Mouse (Mus musculus): ENCODE measurements around the gene Uxs1.

The Uxs1 gene

GRCm38 (mm10) chr1:43789765-43790164 lies 37.8 kb downstream of the Uxs1 start:
- DNase-seq: no peak

GRCm38 (mm10) chr1:43786711-43787110 lies 40.9 kb downstream of the Uxs1 start:
- DNase-seq: no peak

GRCm38 (mm10) chr1:43785316-43785715 lies 42.3 kb downstream of the Uxs1 start:
- no peak for DNase-seq

DNA sequence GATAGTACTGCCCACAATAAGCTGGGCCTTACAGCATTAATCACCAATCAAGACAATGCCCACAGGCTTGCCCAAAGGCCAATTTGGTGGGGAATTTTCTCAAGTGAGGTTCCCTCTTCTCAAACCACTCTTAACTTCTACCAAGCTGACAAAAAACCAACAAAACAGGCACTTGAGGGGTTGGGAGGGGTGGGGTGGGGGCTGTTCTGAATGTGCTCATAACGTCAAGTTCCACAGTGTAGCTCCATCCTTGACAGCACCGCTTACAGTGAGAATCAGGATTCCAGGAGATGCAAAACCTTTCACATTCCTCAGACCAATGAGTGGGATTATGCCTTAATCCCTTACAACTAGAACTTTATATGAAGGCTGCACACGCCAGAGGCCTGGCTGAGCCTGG lies 44.4 kb downstream of the Uxs1 start:
- DNase-seq: no peak

- no peak for DNase-seq
Observed at GRCm38 (mm10) chr1:43782680-43783079, 44.9 kb downstream of the Uxs1 start.

GRCm38 (mm10) chr1:43781672-43782071 lies 45.9 kb downstream of the Uxs1 start:
- no peak for DNase-seq

- DNase-seq: no peak
Observed at GRCm38 (mm10) chr1:43781195-43781594, 46.4 kb downstream of the Uxs1 start.

DNA sequence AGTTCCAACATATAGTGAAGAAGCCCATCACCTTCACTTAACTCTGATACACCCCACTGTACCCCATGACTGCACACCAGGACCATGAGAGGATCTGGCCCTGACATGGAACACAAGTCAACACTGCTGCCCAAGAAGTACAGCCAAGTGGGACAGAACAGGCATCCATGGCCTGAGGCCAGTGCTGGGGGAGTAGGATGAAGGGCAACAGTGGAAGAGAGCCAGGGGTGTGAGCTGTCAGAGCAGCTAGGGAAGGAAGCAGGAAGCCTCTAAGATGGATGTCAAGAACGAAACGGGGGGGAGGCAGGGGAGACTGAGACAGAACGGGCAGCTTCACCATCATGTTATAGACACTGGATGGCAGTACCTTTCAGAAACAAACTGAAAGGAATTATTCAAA lies 51.5 kb downstream of the Uxs1 start:
- peak; percentile 8 for DNase-seq

DNA sequence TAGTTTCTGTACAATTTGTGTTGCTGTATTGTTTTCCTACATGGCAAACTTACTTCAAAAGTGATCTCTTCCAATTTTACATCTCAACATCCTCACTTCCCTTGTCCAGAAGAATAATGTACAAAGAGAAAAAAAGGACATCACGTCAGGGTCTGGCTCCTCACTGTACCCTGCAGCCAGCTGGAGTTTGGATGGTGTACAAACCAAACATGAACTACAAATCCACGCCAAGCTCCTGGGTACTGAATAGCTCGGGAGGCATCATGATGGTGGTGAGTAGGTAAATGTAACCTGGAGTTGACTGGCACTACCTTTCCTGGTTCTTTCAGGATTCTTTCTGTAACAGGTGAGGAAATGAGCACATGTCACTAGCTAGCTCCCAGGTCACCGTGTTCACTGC lies 53.5 kb downstream of the Uxs1 start:
- DNase-seq: no peak

DNA sequence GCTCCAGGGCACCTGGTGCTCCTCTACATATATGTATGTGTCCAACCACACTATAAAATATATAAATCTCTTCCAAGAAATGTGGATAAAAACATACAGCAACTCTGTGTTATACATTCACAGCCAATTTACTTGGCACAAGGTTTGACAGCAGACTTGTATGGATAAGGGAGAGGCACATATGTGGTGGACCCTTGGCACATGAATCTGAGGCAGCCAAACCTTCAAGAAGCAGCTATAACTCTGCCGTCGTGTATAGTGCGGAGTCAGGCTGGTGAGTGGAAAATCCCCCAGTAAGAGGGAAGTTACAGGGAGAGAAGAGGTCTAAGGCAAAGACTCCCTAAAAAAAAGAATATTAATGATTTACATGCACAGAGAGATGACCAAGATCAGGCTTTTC lies 54.9 kb downstream of the Uxs1 start:
- no peak for DNase-seq

DNA sequence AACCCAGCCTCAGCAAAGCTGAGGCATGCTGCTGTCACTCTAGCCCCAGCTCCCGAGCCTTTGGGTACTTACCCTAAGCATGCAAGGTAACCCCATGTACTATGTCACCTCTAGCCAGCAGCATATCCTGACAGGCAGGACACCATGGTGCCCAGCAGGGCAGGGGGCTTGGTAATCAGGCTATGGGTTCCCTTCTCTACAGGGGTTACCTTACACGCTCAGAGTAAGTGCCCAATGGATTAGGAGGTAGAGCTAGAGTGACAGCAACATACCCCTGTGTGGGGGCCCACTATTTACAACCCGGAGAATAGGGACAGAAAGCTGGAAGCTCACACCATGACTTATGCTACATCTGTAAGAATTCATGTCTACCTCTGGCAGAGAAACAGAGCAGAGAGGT lies 57.6 kb downstream of the Uxs1 start:
- no peak for DNase-seq

DNA sequence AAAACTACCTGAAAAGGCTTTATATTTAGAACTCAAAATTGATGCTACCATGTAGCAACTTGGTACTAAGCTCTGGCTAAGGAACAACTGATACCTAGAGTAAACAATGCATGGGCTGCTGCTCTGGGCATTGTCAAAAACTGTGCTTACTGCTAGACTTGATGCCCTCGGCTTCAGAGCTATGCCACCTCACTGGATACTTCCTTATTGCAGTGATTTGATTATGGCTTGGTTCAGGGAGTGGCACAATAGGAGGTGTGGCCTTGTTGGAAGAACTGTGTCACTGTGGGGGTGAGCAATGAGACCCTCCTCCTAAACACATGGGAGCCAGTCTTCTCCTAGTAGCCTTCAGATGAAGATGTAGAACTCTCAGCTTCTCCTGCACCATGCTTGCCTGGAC lies 58.3 kb downstream of the Uxs1 start:
- no peak for DNase-seq

- no peak for DNase-seq
Observed at GRCm38 (mm10) chr1:43768385-43768990, 59.1 kb downstream of the Uxs1 start.

- DNase-seq: no peak
Observed at GRCm38 (mm10) chr1:43766328-43766727, 61.3 kb downstream of the Uxs1 start.

- no peak for DNase-seq
Observed at GRCm38 (mm10) chr1:43764481-43764880, 63.1 kb downstream of the Uxs1 start.

- no peak for DNase-seq
Observed at GRCm38 (mm10) chr1:43760085-43760484, 67.5 kb downstream of the Uxs1 start.

GRCm38 (mm10) chr1:43754448-43755312 lies 72.9 kb downstream of the Uxs1 start:
- DNase-seq: peak; percentile 8

GRCm38 (mm10) chr1:43738519-43738894 lies 89.1 kb downstream of the Uxs1 start:
- DNase-seq: no peak

DNA sequence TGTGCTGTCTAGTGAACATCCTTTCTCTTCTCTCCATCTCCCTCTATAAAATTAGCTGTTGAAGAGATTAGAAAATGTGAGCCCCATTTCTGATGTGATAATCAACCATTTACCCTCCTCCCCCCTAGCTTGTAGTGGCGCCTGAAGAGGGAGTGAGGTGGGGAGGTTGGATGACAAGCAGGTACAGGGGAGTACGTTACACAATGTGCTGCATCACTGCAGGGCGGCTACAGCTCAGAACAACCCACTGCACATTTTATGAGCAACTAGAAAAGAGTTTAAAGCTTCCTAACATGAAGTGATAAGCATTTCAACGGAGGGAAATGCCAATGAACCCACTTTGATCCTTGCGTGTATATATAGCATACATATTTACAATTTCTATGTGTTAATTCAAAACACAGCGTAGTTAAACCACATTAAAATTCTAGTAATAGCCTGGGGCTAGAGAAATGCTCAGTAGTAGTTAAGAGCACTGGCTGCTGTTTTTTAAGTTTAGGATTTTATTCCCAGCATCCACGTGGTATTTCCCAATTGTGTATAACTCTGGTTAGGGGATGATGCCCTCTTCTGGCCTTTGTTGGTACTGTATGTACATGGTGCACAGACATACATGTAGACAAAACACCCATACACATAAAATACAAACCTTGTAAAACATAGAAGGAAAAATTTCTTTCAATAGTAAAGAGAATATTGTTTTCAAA lies 89.6 kb downstream of the Uxs1 start:
- DNase-seq: no peak

- no peak for DNase-seq
Observed at GRCm38 (mm10) chr1:43732657-43733056, 94.9 kb downstream of the Uxs1 start.

- no peak for DNase-seq
Observed at GRCm38 (mm10) chr1:43732100-43732499, 95.5 kb downstream of the Uxs1 start.

DNA sequence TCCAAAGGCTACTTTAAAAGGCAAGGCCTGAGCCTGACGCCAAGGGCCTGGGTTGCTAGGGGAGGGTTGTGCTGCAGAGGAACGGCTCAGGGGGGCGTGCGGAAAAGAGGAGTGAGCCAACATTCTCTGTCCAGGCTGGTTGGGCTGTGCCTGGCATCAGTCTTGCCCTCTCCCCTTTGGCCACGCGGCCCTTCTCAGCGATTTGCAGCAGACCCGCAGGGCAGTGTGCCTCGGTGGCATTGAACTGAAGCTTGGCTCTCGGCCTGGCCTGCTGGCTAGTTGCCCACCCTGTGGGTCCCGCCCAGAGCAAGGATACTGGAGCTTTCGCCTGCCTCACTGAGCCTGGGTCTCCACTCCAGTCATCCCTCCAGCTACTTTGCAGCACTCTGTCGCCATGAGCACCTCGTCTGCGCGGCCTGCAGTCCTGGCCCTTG lies 97.1 kb downstream of the Uxs1 start, which contains the start of gene 1500015O10Rik:
Gene 1500015O10Rik, plus strand, starts transcription at position 112 of the 434 bp plus-strand sequence.
- DNase-seq: peak; percentile 25

DNA sequence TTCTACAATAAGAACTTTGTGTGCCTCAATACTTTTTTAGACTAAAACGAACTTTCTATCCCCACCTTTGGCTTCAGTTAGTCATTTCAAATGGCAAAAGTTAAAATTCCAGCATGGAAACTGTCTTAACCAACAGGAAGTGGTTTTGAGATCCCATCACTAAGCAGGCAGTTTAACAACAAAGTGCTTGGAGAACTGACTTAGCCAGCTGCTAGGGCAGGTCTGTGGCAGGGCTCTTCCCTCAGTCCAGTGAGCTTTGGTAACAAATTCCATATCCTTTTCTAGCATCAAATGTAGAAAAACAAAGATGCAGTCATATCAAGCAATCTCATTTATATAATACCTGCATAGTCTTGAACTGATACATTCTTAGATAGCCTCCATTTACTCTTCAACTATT lies 105.1 kb downstream of the Uxs1 start:
- no peak for DNase-seq

DNA sequence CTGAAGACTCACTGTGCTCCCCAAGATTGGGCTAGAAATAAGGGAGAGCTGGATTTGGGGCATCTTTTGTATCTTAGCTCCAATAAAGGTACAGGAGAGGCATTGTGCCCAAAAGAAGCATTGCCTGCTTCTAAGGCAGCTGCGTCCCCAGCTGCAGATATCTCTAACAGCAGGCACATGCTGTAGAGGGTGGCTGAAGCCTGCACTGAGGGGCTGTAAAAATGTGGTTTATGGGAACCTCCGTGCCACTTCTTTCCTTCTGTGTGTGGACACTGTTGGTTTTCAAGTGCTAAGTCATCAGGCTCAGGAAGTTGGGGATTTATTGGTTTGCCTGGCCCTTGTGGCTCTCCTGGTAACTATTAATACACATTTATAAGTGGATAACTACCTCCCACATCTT lies 108.8 kb downstream of the Uxs1 start:
- DNase-seq: no peak

All from cerebellum, adult 11 months (tissue).